Mouse (Mus musculus) splenic B cell, adult 2 months (primary cell): Measurements from ENCODE around the gene Ly9.

Source experiments
- DNase-seq: peaks from one replicate; pipeline ENCODE4 v3.0.0-alpha.2; 2011; ENCODE audit warnings: low read depth, low spot score
- H3K27me3 ChIP-seq: 2 replicates; pipeline ENCODE4 v1.6.1; 2012; ENCODE audit warnings: mild to moderate bottlenecking, low read length, moderate library complexity, mixed read lengths; ENCODE audit not compliant: control insufficient read depth, poor library complexity, insufficient read depth, severe bottlenecking
- H3K36me3 ChIP-seq: 2 replicates; pipeline ENCODE4 v1.6.1; 2012; ENCODE audit warnings: mild to moderate bottlenecking, low read length, moderate library complexity, mixed read lengths; ENCODE audit not compliant: control insufficient read depth, poor library complexity, insufficient read depth, severe bottlenecking

Gene Ly9

DNA sequence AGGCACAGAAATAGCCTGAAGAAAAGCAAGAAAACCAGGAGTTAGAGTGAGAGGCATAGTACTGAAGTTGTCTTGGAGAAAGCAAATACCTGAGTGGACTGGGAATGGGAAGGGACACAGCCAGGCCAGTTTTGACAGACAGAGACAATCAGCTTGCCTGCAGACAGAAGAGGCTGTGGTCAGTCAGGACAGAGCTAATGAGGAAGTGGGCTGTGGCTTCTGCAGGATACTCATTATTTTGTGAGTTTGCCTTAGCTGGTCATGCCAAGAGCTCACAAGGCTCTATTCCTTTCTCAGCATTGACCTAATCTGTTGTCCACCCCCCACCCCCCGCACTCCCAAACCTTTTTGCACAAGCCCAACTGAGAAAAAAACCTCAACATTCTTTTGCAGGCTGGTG, 46.0 kb downstream of the Ly9 start:
- DNase-seq, result no peak
- Histone ChIP-seq H3K27me3 (no peaks in the 10 kb centered on the region), H3K36me3 (no peaks in the 10 kb centered on the region)

DNA sequence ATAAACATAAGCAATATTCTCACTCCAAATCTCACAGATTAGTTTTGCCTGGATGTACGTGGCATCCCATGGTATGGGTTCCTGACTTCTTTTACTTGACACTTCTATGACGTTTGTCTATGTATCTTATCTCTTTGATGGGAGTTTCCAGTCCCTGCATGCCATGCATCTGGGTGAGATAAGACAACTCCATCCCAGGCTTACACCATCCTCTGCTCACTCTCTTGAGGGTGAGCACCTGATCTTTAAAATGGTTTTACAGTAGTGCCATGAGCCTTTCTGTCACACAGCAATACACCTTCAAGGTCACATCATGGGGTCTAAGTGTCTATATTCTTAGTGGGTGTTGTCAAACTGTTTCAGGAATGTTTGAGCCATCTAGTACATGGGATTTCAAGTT, 46.9 kb downstream of the Ly9 start:
- no peaks in the 10 kb centered on the region for H3K27me3 ChIP-seq
- no peak for DNase-seq
- H3K36me3 ChIP-seq, result no peaks in the 10 kb centered on the region

DNA sequence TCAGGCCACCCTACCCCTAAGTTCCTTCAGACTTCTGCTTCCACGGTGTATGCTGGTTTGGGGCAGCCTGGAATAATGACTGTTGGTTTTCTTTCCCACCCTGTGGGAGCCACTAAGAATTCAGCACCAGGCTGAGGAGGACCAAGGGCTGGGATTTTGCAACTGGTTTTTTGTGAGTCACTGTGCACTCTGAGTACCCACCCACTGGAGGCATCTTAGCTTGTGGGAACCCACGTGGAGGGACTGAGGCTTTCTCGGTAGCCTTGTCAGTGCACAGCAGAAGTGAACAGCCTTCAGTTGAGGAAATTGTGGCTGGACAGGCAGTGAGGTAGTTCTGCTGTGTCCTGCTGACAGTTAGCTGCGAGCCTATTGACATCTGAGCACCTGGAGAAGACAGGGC, 48.3 kb downstream of the Ly9 start, which contains the start of gene Cd244a:
TSS of gene Cd244a (plus strand) at position 296 of the 400 bp plus-strand sequence.
- H3K27me3 ChIP-seq, result no peaks in the 10 kb centered on the region
- no peaks in the 10 kb centered on the region for H3K36me3 ChIP-seq
- peak; percentile 33 for DNase-seq

DNA sequence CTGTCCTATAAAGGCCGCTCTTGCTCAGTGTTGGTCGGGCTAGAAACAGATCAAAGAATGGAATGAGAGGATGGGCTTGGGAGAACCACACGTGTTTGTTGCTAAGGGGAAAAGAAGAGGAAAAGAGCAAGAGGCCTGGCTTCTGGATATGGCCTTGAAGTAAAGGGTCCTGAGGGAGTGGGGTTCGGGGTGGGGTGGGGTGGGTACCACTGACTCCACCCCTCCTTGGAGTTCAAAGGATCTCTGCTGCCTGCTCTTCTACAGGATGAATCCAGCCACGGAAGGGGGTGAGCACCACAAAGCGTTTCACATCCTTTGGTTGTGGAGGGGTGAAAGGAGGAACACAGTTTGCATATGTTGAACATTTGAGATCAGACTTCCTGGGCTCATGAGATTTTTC, 48.8 kb downstream of the Ly9 start:
- no peaks in the 10 kb centered on the region for H3K36me3 ChIP-seq
- no peak for DNase-seq
- H3K27me3 ChIP-seq, result no peaks in the 10 kb centered on the region

DNA sequence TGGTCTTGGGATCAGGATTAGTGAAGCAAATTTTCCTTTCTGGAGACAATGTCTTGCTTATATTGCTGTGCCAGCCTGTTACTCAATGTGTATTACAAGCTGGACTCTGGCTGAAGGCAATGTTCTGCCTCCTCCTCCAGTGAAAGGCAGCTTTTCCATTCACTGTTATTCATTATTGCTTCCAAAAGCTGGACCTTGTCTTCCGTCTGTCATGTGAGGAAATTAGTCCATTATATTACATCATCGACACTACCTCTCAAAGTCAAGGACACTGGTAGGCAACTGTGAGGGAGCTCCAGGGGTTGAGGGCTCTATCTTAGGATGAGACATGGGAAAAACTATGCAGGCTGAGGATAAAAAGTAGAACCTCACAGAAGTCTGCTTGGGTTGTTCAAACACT, 50.8 kb downstream of the Ly9 start:
- no peak for DNase-seq
- H3K27me3 ChIP-seq, result no peaks in the 10 kb centered on the region
- H3K36me3 ChIP-seq, result no peaks in the 10 kb centered on the region

DNA sequence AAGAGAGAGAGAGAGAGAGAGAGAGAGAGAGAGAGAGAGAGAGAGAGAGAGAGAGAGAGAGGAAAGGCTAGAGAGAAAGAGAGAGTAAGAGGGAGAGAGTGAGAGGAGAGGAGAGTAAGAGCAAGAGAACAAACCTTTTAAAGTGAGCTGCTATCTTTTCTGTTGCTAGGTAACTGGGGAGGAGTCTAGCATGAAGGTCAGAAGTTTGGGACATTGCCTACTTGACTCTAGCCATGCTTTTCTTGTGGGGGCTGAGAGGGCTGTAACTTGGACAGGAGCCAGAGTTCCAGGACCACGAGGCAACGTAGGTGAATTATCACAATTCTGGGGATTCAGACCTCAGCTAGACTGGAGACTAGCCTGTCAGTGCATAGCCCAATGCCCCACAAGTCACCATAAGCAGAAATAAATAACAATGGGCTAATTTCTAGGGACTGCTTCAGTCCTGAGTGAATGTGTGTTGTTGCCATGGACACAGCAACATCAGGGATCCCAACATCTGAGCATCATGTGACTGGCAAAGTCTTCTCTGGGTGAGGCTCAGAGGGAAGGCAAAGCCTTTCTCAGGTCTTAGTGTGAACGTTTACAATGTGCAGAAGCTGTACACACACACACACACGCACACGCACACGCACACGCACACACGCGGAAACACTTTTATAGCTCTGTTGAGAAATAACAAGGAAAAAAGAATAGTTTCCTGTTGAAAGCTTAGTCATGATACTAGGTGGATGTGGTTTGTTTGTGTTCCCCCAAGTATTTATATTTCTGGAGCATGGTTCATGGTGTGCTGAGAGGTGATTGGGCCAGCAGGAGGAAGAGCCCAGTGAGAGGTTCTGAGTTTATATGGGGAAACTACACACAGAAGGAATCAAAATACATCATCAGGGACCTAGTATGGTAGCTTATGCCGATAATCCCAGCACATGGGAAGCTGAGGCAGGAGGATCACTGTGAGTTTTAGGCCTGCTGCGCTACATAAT, 53.6 kb downstream of the Ly9 start:
- Histone ChIP-seq H3K27me3 (no peaks in the 10 kb centered on the region), H3K36me3 (no peaks in the 10 kb centered on the region)
- DNase-seq, result no peak

DNA sequence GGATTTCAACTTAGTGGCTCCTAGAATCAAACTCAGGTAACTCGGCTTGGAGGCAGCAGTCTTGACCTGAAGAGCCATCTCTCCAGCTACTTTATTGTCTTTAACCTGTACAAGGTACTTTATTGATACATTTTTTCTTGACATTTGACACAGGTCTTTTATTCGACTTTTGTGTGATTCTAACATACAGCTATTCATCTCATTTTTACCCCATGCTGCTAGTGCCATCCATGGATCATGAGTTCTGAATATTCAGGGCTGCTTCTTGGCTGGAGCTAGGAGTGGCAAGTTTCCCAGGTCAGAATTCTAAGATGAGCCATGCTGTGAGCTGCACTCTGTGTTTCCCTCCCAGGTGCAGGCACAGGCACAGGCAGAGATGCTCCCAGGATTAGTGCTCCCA, 55.0 kb downstream of the Ly9 start:
- H3K36me3 ChIP-seq, result no peaks in the 10 kb centered on the region
- no peaks in the 10 kb centered on the region for H3K27me3 ChIP-seq
- no peak for DNase-seq

DNA sequence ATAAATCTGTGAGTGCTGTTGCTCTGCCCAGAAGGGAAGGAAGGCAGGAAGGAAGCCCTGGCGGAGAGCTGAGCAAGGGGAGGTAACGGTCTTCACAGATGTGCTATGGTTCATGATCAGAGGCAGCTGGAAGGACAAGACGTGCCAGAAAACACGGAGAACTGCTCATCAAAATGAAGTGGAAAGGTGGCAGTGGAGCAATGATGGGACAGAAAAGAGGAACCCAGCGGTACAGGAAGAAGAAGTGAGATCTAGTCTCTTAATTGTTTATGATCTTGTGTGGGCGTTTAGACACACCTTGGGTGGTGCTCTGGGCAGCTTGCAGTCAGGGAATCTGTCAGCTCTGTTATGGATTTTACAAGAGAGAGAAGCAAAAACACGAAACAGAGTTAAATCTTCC, 55.9 kb downstream of the Ly9 start:
- Histone ChIP-seq H3K27me3 (no peaks in the 10 kb centered on the region), H3K36me3 (no peaks in the 10 kb centered on the region)
- DNase-seq, result peak; percentile 75

DNA sequence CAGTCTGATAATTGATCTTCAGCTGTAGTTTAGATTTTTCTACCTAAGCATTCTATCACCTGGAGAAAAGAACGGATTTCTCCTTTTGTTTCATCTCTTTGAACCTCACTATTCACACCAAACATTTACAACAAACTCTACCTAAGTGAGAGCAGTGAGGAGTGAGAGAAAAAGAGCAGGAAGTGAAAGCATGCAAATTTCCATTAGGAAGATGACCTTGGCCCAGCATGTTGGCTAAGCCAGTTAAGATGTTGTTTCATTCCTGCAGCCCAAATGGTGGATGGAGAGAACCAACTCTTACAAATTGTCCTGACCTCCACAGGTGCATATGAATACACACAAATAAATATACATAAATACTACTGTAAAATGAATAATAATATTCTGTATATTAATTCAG, 66.5 kb downstream of the Ly9 start:
- DNase-seq, result peak; percentile 30
- H3K27me3 ChIP-seq, result no peaks in the 10 kb centered on the region
- no peaks in the 10 kb centered on the region for H3K36me3 ChIP-seq
